In genomic region chr11:51855818-51856615, GRCm38 (mm10) we compare ENCODE assay signal across 8 mouse cellular contexts. TPM values are rescaled to one million over a fixed set of nuclear protein-coding genes. Genes with fewer than 3 reads are reported as not detected.
DNase-seq lines count a peak whose midpoint lies in the region; ATAC-seq lines count a peak whose summit lies in the region.

No protein-coding gene starts in this region.

- ATAC-seq in common myeloid progenitor, adult 5-6 weeks (replicated peaks; ENCODE audit: low read depth, poor library complexity, severe bottlenecking), result peak; percentile 16
- peak; percentile 26 for ATAC-seq in inflammation-experienced regulatory T-cells, adult 6 months
- ATAC-seq in megakaryocyte, adult 5-6 weeks (ENCODE audit: poor library complexity, severe bottlenecking), result peak; percentile 31

- DNase-seq in WW6 (ENCODE audit: low read depth, low spot score), result peak; percentile 74
- DNase-seq in gastrocnemius, adult 8-10 months (ENCODE audit: low spot score in 2 of 2), result peak; percentile 66 to 73
- peak; percentile 48 to 83 for DNase-seq in left cerebral cortex, adult 9 months (ENCODE audit: low spot score in 2 of 2)
- peak; percentile 71 to 77 for DNase-seq in right cerebral cortex, postnatal 10 days (ENCODE audit: low spot score in 2 of 2)
- DNase-seq in urinary bladder, postnatal 14 days (ENCODE audit: low spot score), result peak; percentile 80

RNA-seq across cellular contexts. Expression of gene Jade2, which starts 1.4 kb away (rescaled TPM):
- total RNA-seq in common myeloid progenitor, adult 5-6 weeks (2017), result 8.1 and 12.7 TPM in 2 replicates
- 10 to 100 TPM in 1 of 4 experiments, 1 to 10 TPM in 3; 4.4 to 10.0 (median 9.1) TPM for total RNA-seq in gastrocnemius, adult 8-10 months (2022)
- polyA plus RNA-seq in inflammation-experienced regulatory T-cells, adult 6 months (2017; shearing (Covaris generic)), result 10 to 100 TPM; 14.1 to 21.5 (median 20.1) TPM
- total RNA-seq in megakaryocyte, adult 5-6 weeks (2015), result 1.9 and 2.1 TPM in 2 replicates
- 1.4 and 2.4 TPM in 2 replicates for total RNA-seq in megakaryocyte, adult 5-6 weeks (2017)

Comparison
In these comparisons a context has a peak if more than half of its experiments do, and no peak if none do; other contexts are left out.
1. Peak in every context shown above with its lines: DNase-seq and ATAC-seq.